Mouse (Mus musculus): ENCODE results near the gene Ddx55.

DNA sequence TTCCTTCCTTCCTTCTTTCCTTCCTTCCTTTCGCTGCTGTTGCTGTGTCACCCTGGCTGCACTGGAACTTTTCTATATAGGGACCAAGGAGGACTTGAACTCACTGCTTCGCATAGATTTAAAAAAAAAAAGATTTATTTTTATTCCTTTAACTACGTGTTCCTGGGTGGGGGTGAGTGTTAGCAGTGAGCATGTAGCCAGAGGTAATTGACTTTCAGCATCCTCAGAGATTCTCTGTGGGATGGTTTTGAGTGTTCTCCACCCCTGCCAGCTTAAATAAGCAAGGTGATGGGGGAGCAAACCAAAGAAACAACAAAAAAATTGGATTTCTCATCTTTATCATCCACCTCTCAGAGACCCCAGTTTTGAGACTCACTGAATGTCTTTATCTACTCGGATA, 12.8 kb upstream of the Ddx55 start:
- TF ChIP-seq POLR2A (IDR thresholded peaks at IDR 0.05; ENCODE audit: control insufficient read depth, extremely low read depth, insufficient read depth, low read length, poor library complexity): no peak
- TF ChIP-seq CTCF (IDR thresholded peaks at IDR 0.05; ENCODE audit: borderline replicate concordance, control insufficient read depth, extremely low read depth, insufficient read depth, low read length, poor library complexity): no peak

All from thymus, adult 2 months (tissue).